Mouse (Mus musculus): ENCODE results near the gene Mast1.

- TF ChIP-seq CTCF (IDR thresholded peaks at IDR 0.05; ENCODE audit: low read depth, low read length) = no peak
- TF ChIP-seq TAL1 (conservative IDR thresholded peaks at IDR 0.05; ENCODE audit: low read depth, low read length) = no peak
Measured at GRCm38 (mm10) chr8:84934860-84935259, 2.3 kb downstream of the Mast1 start.

All from G1E (cell line).